Mouse (Mus musculus): ENCODE data around the gene Gfod1.

DNA sequence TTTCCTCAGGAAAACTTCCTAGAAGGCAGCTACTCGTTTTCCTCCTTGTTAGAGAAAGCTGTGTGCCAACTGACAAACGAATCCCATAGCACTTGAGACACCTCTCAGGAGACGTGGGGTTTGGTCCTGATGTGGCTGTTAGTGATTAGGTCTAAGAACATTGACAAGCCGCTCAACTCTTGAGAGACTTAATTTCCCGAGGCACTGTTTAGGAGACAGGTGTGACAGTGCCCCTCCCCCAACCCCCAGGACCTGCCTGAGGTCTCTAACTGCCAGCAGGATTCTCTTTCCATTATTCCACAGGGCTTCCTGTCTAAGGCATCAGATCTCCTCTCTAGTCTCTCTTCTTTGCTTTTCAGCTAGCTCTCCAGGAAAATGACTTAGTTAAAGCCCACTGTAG is 15.9 kb downstream of the Gfod1 start:
- TF ChIP-seq REST (IDR thresholded peaks at IDR 0.05; ENCODE audit: insufficient read depth, insufficient read length): no peak
- no peak for TF ChIP-seq POLR2A (IDR thresholded peaks at IDR 0.05; ENCODE audit: insufficient read length, low read depth)
- no peak for TF ChIP-seq TCF12 (IDR thresholded peaks at IDR 0.05; ENCODE audit: insufficient read depth, poor library complexity, severe bottlenecking)
- TF ChIP-seq MAX (IDR thresholded peaks at IDR 0.05; ENCODE audit: low read depth): no peak
- TF ChIP-seq USF1 (IDR thresholded peaks at IDR 0.05; ENCODE audit: low read depth): no peak
- TF ChIP-seq MYOD1 (IDR thresholded peaks at IDR 0.05; ENCODE audit: control insufficient read depth in 1 of 3, insufficient read length in 2 of 3, low read depth in 2 of 3): no peak
- TF ChIP-seq MYOG (IDR thresholded peaks at IDR 0.05; ENCODE audit: control insufficient read depth in 1 of 3, insufficient read depth in 1 of 3, insufficient read length in 2 of 3, low read depth in 2 of 3): no peak
- no peak for TF ChIP-seq E2F4 (IDR thresholded peaks at IDR 0.05; ENCODE audit: insufficient read depth)

Data from myocyte (in vitro differentiated cells).